Mouse (Mus musculus): ENCODE data around the gene Teddm1b.

DNA sequence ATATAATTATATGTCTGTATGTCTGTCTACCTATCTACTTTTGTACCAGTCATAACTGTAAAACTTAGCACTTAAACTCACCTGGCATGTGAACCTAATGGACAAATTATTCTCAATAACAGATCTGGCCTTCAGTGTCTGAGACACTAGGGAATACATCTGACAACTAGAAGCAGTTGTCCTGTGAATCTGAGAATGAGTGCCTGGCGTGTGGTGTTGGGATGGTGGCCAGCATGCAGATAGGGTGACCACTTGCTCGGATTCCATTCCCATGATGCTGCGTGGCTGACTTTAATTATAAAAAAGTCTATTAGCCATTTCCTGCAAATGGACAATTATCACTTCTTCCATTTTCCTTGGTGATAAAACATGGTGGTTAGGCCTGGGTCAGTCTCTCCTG, 31.7 kb downstream of the Teddm1b start:
- TF ChIP-seq POLR2A (IDR thresholded peaks at IDR 0.05; ENCODE audit: borderline replicate concordance, insufficient read depth, low read length): no peak
- TF ChIP-seq CTCF (IDR thresholded peaks at IDR 0.05; ENCODE audit: borderline replicate concordance, insufficient read depth, low read depth, low read length): no peak
